Mouse (Mus musculus): Measurements from ENCODE around the gene Cdk4. TPM values are rescaled to one million over a fixed set of nuclear protein-coding genes. Genes with fewer than 3 reads are reported as not detected.
A peak's percentile ranks its signal among the peaks of the same experiment; 100 is the strongest.
"Not testable (repeated sequence)": the region's sequence is repeated elsewhere in the genome, so short reads cannot be mapped to it uniquely, and the experiment has no call there.

The Cdk4 gene
- total RNA-seq, 1 experiment from 2014 or later: 23.9 TPM

GRCm38 (mm10) chr10:127070190-127071121, 7.1 kb downstream of the Cdk4 start, which contains the start of gene Tspan31:
TSS of gene Tspan31 (minus strand) at chr10:127070264.
- ATAC-seq (replicated peaks; ENCODE audit: insufficient number of reproducible peaks, low FRiP score, low TSS enrichment, poor library complexity, severe bottlenecking): peak; percentile 81

DNA sequence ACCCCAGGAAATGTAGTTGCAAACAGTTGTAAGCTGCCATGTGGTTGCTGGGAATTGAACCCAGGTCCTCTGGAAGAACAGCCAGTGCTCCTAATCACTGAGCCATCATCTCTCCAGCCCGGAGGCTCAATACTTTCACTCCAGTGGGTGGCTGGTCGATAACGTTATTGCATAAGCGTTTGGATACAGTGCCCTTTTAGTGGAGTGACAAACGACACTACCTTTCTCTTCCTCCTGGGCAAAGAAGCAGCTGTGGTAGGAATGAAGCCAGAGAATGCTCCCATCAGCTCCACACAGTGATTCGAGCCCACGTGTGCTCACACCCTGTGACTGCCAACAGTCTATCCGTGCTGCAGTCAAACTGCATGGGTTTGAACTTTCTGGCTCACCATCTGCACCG, 7.9 kb downstream of the Cdk4 start:
- no peak for ATAC-seq (replicated peaks; ENCODE audit: insufficient number of reproducible peaks, low FRiP score, low TSS enrichment, poor library complexity, severe bottlenecking)

- ATAC-seq (replicated peaks; ENCODE audit: insufficient number of reproducible peaks, low FRiP score, low TSS enrichment, poor library complexity, severe bottlenecking): not testable (repeated sequence)
Observed at GRCm38 (mm10) chr10:127072270-127072669, 8.9 kb downstream of the Cdk4 start.

DNA sequence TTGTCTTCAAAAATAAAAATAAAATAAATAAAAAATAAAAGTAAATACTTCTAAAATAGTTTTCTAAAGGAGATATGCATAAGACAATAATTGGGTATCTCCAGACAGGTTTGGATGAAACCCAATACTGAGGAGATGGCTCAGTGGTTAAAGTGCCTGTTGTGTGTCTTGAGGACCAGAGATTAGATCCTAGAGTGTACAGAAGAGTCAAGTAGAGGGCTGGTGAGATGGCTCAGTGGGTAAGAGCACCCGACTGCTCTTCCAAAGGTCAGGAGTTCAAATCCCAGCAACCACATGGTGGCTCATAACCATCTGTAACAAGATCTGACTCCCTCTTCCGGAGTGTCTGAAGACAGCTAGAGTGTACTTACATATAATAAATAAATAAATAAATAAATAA, 9.6 kb downstream of the Cdk4 start:
- ATAC-seq (replicated peaks; ENCODE audit: insufficient number of reproducible peaks, low FRiP score, low TSS enrichment, poor library complexity, severe bottlenecking): not testable (repeated sequence)

DNA sequence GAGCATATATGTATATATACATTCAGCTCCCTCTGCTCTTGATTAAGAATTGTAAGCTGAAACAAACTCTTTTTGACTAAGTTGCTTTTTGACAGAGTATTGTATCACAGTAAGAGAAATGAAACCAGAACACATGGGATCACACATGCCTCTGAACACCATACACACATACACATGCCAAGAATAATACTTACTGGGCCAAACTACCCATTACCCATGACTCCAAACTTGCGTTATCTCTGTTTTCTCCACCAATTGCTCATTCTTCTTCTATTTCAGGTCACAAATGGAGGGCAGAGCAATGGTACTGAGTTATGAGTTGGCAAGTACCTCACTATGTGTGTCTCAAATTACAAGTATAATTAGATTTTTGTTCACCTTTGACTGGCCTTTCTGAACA, 10.6 kb downstream of the Cdk4 start:
- no peak for ATAC-seq (replicated peaks; ENCODE audit: insufficient number of reproducible peaks, low FRiP score, low TSS enrichment, poor library complexity, severe bottlenecking)

DNA sequence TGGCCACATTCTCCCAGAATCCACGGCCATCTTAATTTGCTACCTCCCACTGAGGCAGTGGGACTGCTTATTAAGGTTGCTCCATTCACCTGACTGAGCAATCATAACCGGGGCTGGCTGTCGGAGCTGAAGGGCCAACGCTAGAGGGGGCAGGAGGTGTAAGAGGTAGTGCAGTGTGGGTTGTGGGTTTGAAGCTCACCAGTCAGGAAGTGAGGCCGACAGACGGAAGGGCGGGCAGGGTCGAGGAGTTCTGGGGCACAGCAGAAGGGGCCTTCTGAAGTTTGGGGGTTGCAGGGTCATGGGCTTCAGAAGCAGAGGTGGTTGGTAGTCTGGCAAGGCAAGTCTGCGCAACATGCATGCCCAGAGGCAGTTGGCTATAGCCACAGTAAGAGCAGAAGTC, 11.7 kb downstream of the Cdk4 start, which contains the start of gene Agap2:
Agap2 (plus strand) TSS at position 205 of the 400 bp plus-strand sequence.
- peak; percentile 74 for ATAC-seq (replicated peaks; ENCODE audit: insufficient number of reproducible peaks, low FRiP score, low TSS enrichment, poor library complexity, severe bottlenecking)

DNA sequence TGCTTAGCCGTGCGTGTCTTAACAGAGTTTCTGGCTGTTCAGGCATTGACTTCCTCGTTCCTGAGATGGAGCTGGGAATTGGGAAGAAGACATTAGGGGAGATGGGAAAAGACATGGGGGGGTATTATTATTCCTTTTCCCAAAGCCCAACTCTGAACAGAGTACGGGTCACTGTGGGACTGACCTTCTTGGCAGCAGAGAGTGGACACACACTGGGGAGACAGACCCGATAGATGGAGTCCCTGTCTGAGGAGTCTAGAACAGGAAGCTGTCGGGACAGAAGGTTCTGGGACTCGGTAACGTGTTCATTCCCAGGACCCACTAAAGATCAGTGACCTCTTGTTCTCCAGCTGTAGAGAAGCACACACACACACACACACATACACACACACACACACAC, 12.3 kb downstream of the Cdk4 start:
- peak; percentile 4; the same call in 1 of the 2 replicates for ATAC-seq (replicated peaks; ENCODE audit: insufficient number of reproducible peaks, low FRiP score, low TSS enrichment, poor library complexity, severe bottlenecking)

GRCm38 (mm10) chr10:127076082-127076481, 12.7 kb downstream of the Cdk4 start:
- peak; percentile 71 for ATAC-seq (replicated peaks; ENCODE audit: insufficient number of reproducible peaks, low FRiP score, low TSS enrichment, poor library complexity, severe bottlenecking)

DNA sequence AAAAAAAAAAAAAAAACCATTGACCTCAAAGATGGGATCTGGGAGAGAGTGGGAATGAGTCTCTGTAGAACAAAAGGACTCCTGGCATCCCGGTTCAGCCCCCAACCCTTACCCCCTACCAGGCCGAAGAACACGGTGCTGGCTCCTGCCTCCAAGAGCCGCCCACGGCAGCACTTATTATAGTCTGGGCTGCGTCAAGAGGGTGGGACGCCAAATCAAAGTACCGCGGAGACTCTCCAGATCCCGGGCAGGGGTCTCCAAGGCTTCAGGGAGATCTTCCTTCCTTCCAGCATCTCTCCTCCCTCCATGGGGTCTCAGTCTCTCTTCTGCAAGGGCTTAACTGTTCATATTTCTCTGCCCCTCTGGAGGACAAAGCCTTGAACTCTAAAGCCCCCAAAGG, 14.2 kb downstream of the Cdk4 start:
- ATAC-seq (replicated peaks; ENCODE audit: insufficient number of reproducible peaks, low FRiP score, low TSS enrichment, poor library complexity, severe bottlenecking): no peak

DNA sequence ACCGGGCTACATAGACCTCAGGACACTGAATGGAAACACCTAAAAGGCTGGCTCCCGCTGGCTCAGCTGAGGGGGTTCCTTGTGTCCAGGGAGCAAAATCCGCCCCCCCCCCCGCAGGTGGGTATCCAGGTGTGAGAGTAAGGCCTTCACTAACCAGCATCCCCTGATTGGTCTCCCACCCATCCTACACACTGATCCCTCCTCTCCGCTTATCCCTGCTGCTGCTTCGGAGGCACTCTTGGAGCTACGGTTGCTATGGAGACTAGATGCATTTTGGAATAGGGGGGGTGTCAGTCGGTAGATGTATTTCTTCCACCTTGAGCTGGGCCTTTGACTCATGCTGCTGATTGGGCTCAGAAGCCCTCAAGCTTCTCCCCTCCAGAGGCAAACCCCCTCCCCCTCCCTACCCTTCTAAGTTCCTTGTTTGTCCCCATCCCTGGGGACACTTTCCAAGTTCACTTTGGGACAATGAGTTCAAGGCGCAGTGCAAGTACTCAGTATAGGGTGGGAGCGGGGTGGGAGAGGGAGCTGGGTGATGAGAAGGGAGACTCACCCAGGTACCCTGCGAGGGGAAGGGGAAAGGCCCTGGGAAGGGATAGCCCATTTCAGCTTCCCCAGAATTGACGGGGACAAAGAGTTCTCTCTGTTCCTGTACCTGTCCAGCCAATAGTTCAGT, 14.8 kb downstream of the Cdk4 start:
- no peak for ATAC-seq (replicated peaks; ENCODE audit: insufficient number of reproducible peaks, low FRiP score, low TSS enrichment, poor library complexity, severe bottlenecking)

DNA sequence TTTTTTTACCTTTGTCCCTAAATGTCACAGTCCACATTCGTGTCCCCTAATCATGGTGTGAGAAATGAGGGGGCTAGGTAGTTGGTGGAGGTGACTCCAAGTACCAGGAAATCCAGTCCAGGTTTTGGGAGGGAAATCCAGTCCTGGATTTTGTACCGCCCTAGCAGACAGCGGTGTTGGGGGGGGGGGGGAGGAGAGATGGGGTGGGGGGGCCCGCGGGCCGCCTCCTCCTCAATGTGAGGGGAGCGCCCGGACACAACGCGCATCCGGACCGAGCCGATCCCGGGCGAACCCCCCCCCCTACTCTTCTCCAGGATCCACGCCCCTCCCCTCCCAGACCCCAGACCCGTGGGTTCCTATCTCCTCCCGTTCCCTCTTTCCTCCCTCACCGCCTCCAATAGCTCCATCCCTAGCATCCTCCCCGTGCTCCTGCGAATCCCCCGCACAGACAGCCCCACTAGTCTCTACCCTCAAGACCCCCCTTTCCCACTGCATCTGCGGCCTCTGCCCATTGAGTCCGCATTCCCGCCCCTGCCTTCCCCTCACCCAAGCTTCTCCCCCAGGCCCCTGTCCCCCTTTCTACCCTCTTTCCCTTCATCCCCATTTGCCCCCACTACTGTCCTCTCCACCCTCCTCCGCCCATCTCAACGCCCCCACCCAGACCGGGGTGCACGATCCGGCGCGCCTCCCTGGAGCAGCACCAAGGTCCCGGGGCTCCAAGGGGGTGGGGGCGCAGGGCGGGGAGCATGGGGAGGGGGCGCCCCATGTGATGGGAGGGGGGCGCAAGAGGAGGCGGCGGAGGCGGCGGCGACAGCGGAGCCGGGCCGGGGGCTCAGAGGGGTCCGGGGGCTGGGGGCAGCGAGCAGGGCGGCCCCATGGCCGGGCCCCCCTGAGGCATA, 15.6 kb downstream of the Cdk4 start:
- ATAC-seq (replicated peaks; ENCODE audit: insufficient number of reproducible peaks, low FRiP score, low TSS enrichment, poor library complexity, severe bottlenecking): no peak

GRCm38 (mm10) chr10:127079665-127080391, 16.5 kb downstream of the Cdk4 start:
- no peak for ATAC-seq (replicated peaks; ENCODE audit: insufficient number of reproducible peaks, low FRiP score, low TSS enrichment, poor library complexity, severe bottlenecking)

GRCm38 (mm10) chr10:127080901-127081780, 17.8 kb downstream of the Cdk4 start:
- ATAC-seq (replicated peaks; ENCODE audit: insufficient number of reproducible peaks, low FRiP score, low TSS enrichment, poor library complexity, severe bottlenecking): no peak

- ATAC-seq (replicated peaks; ENCODE audit: insufficient number of reproducible peaks, low FRiP score, low TSS enrichment, poor library complexity, severe bottlenecking): no peak
Observed at GRCm38 (mm10) chr10:127081996-127082620, 18.8 kb downstream of the Cdk4 start.

- no peak for ATAC-seq (replicated peaks; ENCODE audit: insufficient number of reproducible peaks, low FRiP score, low TSS enrichment, poor library complexity, severe bottlenecking)
Observed at GRCm38 (mm10) chr10:127083292-127083914, 20.1 kb downstream of the Cdk4 start.

- no peak for ATAC-seq (replicated peaks; ENCODE audit: insufficient number of reproducible peaks, low FRiP score, low TSS enrichment, poor library complexity, severe bottlenecking)
Observed at GRCm38 (mm10) chr10:127083915-127084306, 20.6 kb downstream of the Cdk4 start.

Data from monocyte, adult 5-6 weeks (primary cell).